Mouse (Mus musculus) hindbrain, embryonic 10.5 days (tissue): ENCODE results near the gene Ttc14. TPM values are rescaled to one million over a fixed set of nuclear protein-coding genes. Genes with fewer than 3 reads are reported as not detected.

Experiments
- DNase-seq: peaks from one replicate; pipeline ENCODE4 v3.0.0-alpha.2; 2017; ENCODE audit warnings: low spot score
- H3K27ac ChIP-seq: fragments of 300-500 bp; sonication (generic); 2 replicates; pipeline ENCODE4 v1.5.1; 2016; ENCODE audit warnings: mild to moderate bottlenecking, moderate library complexity
- H3K27me3 ChIP-seq: fragments of 300-500 bp; sonication (generic); 2 replicates; pipeline ENCODE4 v1.6.1; 2016; ENCODE audit warnings: mild to moderate bottlenecking; ENCODE audit not compliant: poor library complexity, insufficient read depth, severe bottlenecking
- H3K36me3 ChIP-seq: fragments of 300-500 bp; sonication (generic); 2 replicates; pipeline ENCODE4 v1.6.1; 2016; ENCODE audit warnings: mild to moderate bottlenecking, moderate library complexity
- H3K4me1 ChIP-seq: fragments of 300-500 bp; sonication (generic); replicated peaks from 2 replicates; pipeline ENCODE4 v1.6.1; 2016; ENCODE audit warnings: mild to moderate bottlenecking
- H3K4me3 ChIP-seq: fragments of 300-500 bp; sonication (generic); 2 replicates; pipeline ENCODE4 v1.5.1; 2016; ENCODE audit warnings: mild to moderate bottlenecking, moderate library complexity
- H3K9me3 ChIP-seq: fragments of 300-500 bp; sonication (generic); 2 replicates; pipeline ENCODE4 v1.6.1; 2016; ENCODE audit warnings: mild to moderate bottlenecking, moderate library complexity
- WGBS: fragments of 180-500 bp; shearing (Covaris S2); methylation state at CpG from one replicate; pipeline ENCODE4 v1.1.7; 2016; 5-methylcytosine and 5-hydroxymethylcytosine counted together
- polyA plus RNA-seq: library from polyadenylated mRNA; unstranded; fragments of >200 nt; fragmentation: Nextera tagmentation; extraction: Ambion mirVana; gene quantifications from 2 replicates; pipeline ENCODE4 v1.2.1, GENCODE M21; 2016

Ttc14 gene
- polyA plus RNA-seq: 53.0 and 57.8 TPM in 2 replicates

GRCm38 (mm10) chr3:33799617-33800512, at the start of gene Ttc14:
Gene Ttc14 (plus strand): TSS chr3:33799832.
- H3K27ac ChIP-seq: peak within 1 kb of the TSS; percentile 94
- no peaks in the 10 kb centered on the region for H3K27me3 ChIP-seq
- peak within 1 kb of the TSS; percentile 83 for H3K4me3 ChIP-seq
- peaks cover 19% of the 10 kb centered on the region for H3K36me3 ChIP-seq
- DNase-seq: peak; percentile 97
- no peaks in the 10 kb centered on the region for H3K9me3 ChIP-seq
- peaks cover 11% of the 10 kb centered on the region for H3K4me1 ChIP-seq
- WGBS: under 1% methylated on average over 90 of the region's 90 CpGs

- Histone ChIP-seq H3K4me1 (no peaks in the 10 kb centered on the region), H3K9me3 (no peaks in the 10 kb centered on the region), H3K27me3 (no peaks in the 10 kb centered on the region), H3K36me3 (no peaks in the 10 kb centered on the region), H3K4me3 (no peak overlapping the region), H3K27ac (no peak overlapping the region)
- DNase-seq: no peak
These were observed 8.7 kb upstream of the Ttc14 start for GRCm38 (mm10) chr3:33790975-33791374.

GRCm38 (mm10) chr3:33800513-33800820, 835 bp downstream of the Ttc14 start:
- Histone ChIP-seq H3K27me3 (no peaks in the 10 kb centered on the region), H3K4me1 (peaks cover 11% of the 10 kb centered on the region), H3K27ac (peak overlapping the region; percentile 94), H3K36me3 (peaks cover 25% of the 10 kb centered on the region), H3K4me3 (peak overlapping the region; percentile 83), H3K9me3 (no peaks in the 10 kb centered on the region)
- whole genome bisulfite sequencing: 0% methylated on average over 16 of the region's 16 CpGs
- DNase-seq: no peak

- H3K27ac ChIP-seq: no peak overlapping the region
- no peaks in the 10 kb centered on the region for H3K9me3 ChIP-seq
- no peak for DNase-seq
- no peaks in the 10 kb centered on the region for H3K27me3 ChIP-seq
- H3K36me3 ChIP-seq: peaks cover 88% of the 10 kb centered on the region
- H3K4me3 ChIP-seq: no peak overlapping the region
- 80% methylated on average over 1 of the region's 1 CpGs for WGBS
- no peaks in the 10 kb centered on the region for H3K4me1 ChIP-seq
These were observed 7.5 kb downstream of the Ttc14 start for GRCm38 (mm10) chr3:33807151-33807550.

GRCm38 (mm10) chr3:33824135-33824946, 24.7 kb downstream of the Ttc14 start:
- no peak overlapping the region for H3K4me3 ChIP-seq
- no peaks in the 10 kb centered on the region for H3K9me3 ChIP-seq
- 51% methylated on average over 9 of the region's 9 CpGs for WGBS
- H3K27me3 ChIP-seq: no peaks in the 10 kb centered on the region
- H3K27ac ChIP-seq: no peak overlapping the region
- peak; percentile 13 for DNase-seq
- H3K36me3 ChIP-seq: no peaks in the 10 kb centered on the region
- no peaks in the 10 kb centered on the region for H3K4me1 ChIP-seq

- H3K4me3 ChIP-seq: no peak overlapping the region
- no peak for DNase-seq
- 82% methylated on average over 10 of the region's 10 CpGs for WGBS
These were observed 32.7 kb downstream of the Ttc14 start for GRCm38 (mm10) chr3:33832351-33832750.

GRCm38 (mm10) chr3:33836576-33836975, 36.9 kb downstream of the Ttc14 start:
- 95% methylated on average over 13 of the region's 13 CpGs for WGBS
- H3K4me3 ChIP-seq: no peak overlapping the region
- H3K4me1 ChIP-seq: no peaks in the 10 kb centered on the region
- no peaks in the 10 kb centered on the region for H3K36me3 ChIP-seq
- no peaks in the 10 kb centered on the region for H3K9me3 ChIP-seq
- H3K27ac ChIP-seq: no peak overlapping the region
- H3K27me3 ChIP-seq: no peaks in the 10 kb centered on the region
- DNase-seq: no peak

More at GRCm38 (mm10) chr3:33832351-33832750, 32.7 kb downstream of the Ttc14 start:
- H3K4me1 ChIP-seq: no peaks in the 10 kb centered on the region
- no peaks in the 10 kb centered on the region for H3K36me3 ChIP-seq
- H3K9me3 ChIP-seq: no peaks in the 10 kb centered on the region
- H3K27me3 ChIP-seq: no peaks in the 10 kb centered on the region
- H3K27ac ChIP-seq: no peak overlapping the region

- H3K27ac ChIP-seq: no peak overlapping the region
- no peak overlapping the region for H3K4me3 ChIP-seq
- WGBS: 66% methylated on average over 10 of the region's 10 CpGs
- H3K4me1 ChIP-seq: peaks cover 5% of the 10 kb centered on the region; the same call in 1 of the 2 replicates
- H3K36me3 ChIP-seq: no peaks in the 10 kb centered on the region
- H3K9me3 ChIP-seq: no peaks in the 10 kb centered on the region
- no peaks in the 10 kb centered on the region for H3K27me3 ChIP-seq
- DNase-seq: no peak
These were observed 39.2 kb downstream of the Ttc14 start for GRCm38 (mm10) chr3:33838877-33839276.

- no peaks in the 10 kb centered on the region for H3K9me3 ChIP-seq
- H3K27ac ChIP-seq: peak within 1 kb of the TSS; percentile 91
- H3K36me3 ChIP-seq: no peaks in the 10 kb centered on the region
- no peaks in the 10 kb centered on the region for H3K27me3 ChIP-seq
- peak; percentile 84 for DNase-seq
- H3K4me1 ChIP-seq: peaks cover 11% of the 10 kb centered on the region; the same call in 1 of the 2 replicates
- WGBS: 6% methylated on average over 26 of the region's 26 CpGs
- H3K4me3 ChIP-seq: peak within 1 kb of the TSS; percentile 66
These were observed 44.4 kb downstream of the Ttc14 start, which contains the start of gene Ccdc39 for GRCm38 (mm10) chr3:33843801-33844632. Gene Ccdc39 (minus strand): TSS chr3:33844310.

GRCm38 (mm10) chr3:33846639-33847038, 47.0 kb downstream of the Ttc14 start:
- Histone ChIP-seq H3K36me3 (no peaks in the 10 kb centered on the region), H3K4me3 (no peak overlapping the region), H3K27me3 (no peaks in the 10 kb centered on the region), H3K27ac (no peak overlapping the region), H3K4me1 (peaks cover 11% of the 10 kb centered on the region; the same call in 1 of the 2 replicates), H3K9me3 (no peaks in the 10 kb centered on the region)
- DNase-seq: no peak
- WGBS: 88% methylated on average over 6 of the region's 6 CpGs

GRCm38 (mm10) chr3:33850856-33851255, 51.2 kb downstream of the Ttc14 start:
- no peak for DNase-seq
- Histone ChIP-seq H3K4me3 (no peak overlapping the region), H3K4me1 (no peaks in the 10 kb centered on the region), H3K27me3 (no peaks in the 10 kb centered on the region), H3K36me3 (no peaks in the 10 kb centered on the region), H3K27ac (no peak overlapping the region), H3K9me3 (no peaks in the 10 kb centered on the region)
- WGBS: 90% methylated on average over 4 of the region's 4 CpGs

- Histone ChIP-seq H3K4me1 (no peaks in the 10 kb centered on the region), H3K27me3 (no peaks in the 10 kb centered on the region), H3K27ac (no peak overlapping the region), H3K9me3 (no peaks in the 10 kb centered on the region), H3K36me3 (no peaks in the 10 kb centered on the region), H3K4me3 (no peak overlapping the region)
- WGBS: 81% methylated on average over 1 of the region's 1 CpGs
- no peak for DNase-seq
These were observed 53.4 kb downstream of the Ttc14 start for GRCm38 (mm10) chr3:33853062-33853461.
